Mouse (Mus musculus): ENCODE measurements at regions not wholly inside any gene's neighbourhood (a gene's known extent, or its start where the extent isn't known, plus 50 kb on each side); places are given as distances from the start of the nearest gene placed in this dataset.

DNA sequence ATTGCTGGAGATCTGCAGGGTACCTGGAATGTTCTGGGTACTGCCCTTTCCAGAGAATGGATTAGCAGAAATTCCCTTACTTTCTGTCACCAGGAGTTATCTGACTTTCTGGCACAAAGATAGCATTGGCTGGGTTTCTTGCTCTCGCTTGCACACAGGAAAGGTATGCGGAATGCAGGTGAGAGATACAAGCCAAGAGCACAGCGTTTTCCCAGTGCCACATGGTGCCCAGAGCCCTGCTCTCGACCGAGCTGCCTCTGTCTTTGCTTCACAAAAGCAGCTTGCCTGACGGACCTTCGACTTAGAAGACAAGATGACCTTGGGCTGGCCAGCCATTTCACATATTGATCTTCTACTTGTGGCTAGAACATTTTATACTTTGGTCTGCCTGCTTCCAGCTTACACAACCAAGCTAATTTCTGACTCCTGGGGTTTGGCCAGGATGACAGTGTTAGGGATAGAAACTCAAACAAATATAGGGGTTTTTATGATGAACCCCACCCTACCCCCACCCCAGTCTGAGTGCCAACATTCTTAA, 587.6 kb downstream of the Zfp706 start:
- no peak for TF ChIP-seq REST (IDR thresholded peaks at IDR 0.05; ENCODE audit: insufficient read depth, insufficient read length)
- H3K79me2 ChIP-seq (ENCODE audit: control insufficient read depth, insufficient read depth), result no peaks in the 10 kb centered on the region
- no peak overlapping the region for H3K4me3 ChIP-seq
- H3ac ChIP-seq (ENCODE audit: control insufficient read depth, insufficient read length), result no peak overlapping the region
- H3K4me2 ChIP-seq (ENCODE audit: low read depth), result no peak overlapping the region
- H3K27me3 ChIP-seq (ENCODE audit: control insufficient read depth, insufficient read depth, insufficient read length), result peaks cover 76% of the 10 kb centered on the region
- no peaks in the 10 kb centered on the region for H3K36me3 ChIP-seq (ENCODE audit: control insufficient read depth, insufficient read depth)

DNA sequence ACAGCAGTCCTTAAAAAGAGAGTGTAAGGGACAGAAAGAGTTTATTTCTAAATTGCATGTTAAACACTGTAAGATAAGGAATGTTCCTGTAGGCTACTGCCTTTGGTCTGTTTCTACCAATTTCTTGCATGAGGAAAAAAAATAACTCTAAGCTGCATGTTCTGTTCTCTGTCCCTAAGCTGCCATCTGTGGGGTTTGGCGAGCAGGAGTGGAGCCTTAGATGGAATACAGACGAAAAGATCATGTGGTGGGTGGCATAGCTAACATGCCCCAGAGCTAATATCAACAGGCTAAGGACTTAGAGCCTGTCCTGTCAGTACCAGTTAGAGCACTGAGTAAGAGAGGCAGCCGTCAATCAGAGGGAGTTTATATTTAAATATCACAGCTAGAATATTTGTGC, 590.1 kb downstream of the Zfp706 start:
- Histone ChIP-seq H3ac (ENCODE audit: control insufficient read depth, insufficient read length) (no peak overlapping the region), H3K4me3 (no peak overlapping the region), H3K4me2 (ENCODE audit: low read depth) (no peak overlapping the region), H3K27me3 (ENCODE audit: control insufficient read depth, insufficient read depth, insufficient read length) (peaks cover 72% of the 10 kb centered on the region), H3K79me2 (ENCODE audit: control insufficient read depth, insufficient read depth) (no peaks in the 10 kb centered on the region), H3K36me3 (ENCODE audit: control insufficient read depth, insufficient read depth) (no peaks in the 10 kb centered on the region)
- TF ChIP-seq TCF3 (IDR thresholded peaks at IDR 0.05; ENCODE audit: insufficient read length, low read depth), result no peak
- TF ChIP-seq POLR2AphosphoS2 (IDR thresholded peaks at IDR 0.05; ENCODE audit: insufficient read length, low read depth), result no peak
- TF ChIP-seq MYOD1 (IDR thresholded peaks at IDR 0.05; ENCODE audit: control insufficient read depth in 1 of 3, insufficient read length in 2 of 3, low read depth in 2 of 3), result no peak
- no peak for TF ChIP-seq REST (IDR thresholded peaks at IDR 0.05; ENCODE audit: insufficient read depth, insufficient read length)
- no peak for TF ChIP-seq E2F4 (IDR thresholded peaks at IDR 0.05; ENCODE audit: insufficient read depth)
- no peak for TF ChIP-seq POLR2A (IDR thresholded peaks at IDR 0.05; ENCODE audit: insufficient read length, low read depth)
- no peak for TF ChIP-seq TCF12 (IDR thresholded peaks at IDR 0.05; ENCODE audit: insufficient read depth, poor library complexity, severe bottlenecking)
- no peak for TF ChIP-seq USF1 (IDR thresholded peaks at IDR 0.05; ENCODE audit: low read depth)
- no peak for TF ChIP-seq MAX (IDR thresholded peaks at IDR 0.05; ENCODE audit: low read depth)
- no peak for TF ChIP-seq CEBPB (IDR thresholded peaks at IDR 0.05; ENCODE audit: insufficient read depth, poor library complexity, severe bottlenecking)
- TF ChIP-seq MYOG (IDR thresholded peaks at IDR 0.05; ENCODE audit: control insufficient read depth in 1 of 3, insufficient read depth in 1 of 3, insufficient read length in 2 of 3, low read depth in 2 of 3), result no peak

DNA sequence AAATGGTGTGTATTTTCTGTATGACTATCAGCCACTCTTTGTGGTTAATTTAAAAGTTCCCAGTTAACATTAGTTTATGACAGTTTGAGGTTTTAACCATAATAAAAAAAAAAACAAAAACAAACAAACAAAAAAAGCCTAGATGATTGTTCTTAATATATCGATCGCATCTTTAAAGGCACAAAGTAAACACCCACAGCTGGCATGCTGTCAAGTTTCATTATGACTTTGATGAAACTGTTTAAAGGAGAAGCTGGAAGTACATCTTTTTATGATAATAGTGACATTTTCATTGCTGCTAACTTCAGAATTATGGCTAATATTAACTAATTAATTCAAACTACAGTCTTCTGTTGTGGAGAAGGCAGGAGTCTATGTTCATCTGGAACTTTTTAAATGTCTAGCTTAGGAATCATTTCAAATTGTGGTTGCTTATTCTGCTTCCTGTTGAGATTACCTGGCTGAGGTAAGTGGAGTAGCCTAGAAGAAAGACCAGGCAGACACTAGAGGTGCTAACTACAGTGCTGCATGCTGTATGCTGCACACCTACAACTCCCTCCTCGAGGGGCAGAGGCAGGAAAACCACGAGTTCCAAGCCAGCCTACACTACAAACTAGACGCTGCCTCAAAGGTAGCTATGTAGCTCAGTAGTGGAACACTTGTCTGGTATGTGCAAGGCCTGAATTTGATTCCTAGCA, 591.9 kb downstream of the Zfp706 start:
- H3K79me2 ChIP-seq (ENCODE audit: control insufficient read depth, insufficient read depth), result no peaks in the 10 kb centered on the region
- H3K36me3 ChIP-seq (ENCODE audit: control insufficient read depth, insufficient read depth), result no peaks in the 10 kb centered on the region
- H3K4me2 ChIP-seq (ENCODE audit: low read depth), result no peak overlapping the region
- no peak for TF ChIP-seq CEBPB (IDR thresholded peaks at IDR 0.05; ENCODE audit: insufficient read depth, poor library complexity, severe bottlenecking)
- H3K4me3 ChIP-seq, result no peak overlapping the region
- no peak overlapping the region for H3ac ChIP-seq (ENCODE audit: control insufficient read depth, insufficient read length)
- H3K27me3 ChIP-seq (ENCODE audit: control insufficient read depth, insufficient read depth, insufficient read length), result peaks cover 63% of the 10 kb centered on the region

DNA sequence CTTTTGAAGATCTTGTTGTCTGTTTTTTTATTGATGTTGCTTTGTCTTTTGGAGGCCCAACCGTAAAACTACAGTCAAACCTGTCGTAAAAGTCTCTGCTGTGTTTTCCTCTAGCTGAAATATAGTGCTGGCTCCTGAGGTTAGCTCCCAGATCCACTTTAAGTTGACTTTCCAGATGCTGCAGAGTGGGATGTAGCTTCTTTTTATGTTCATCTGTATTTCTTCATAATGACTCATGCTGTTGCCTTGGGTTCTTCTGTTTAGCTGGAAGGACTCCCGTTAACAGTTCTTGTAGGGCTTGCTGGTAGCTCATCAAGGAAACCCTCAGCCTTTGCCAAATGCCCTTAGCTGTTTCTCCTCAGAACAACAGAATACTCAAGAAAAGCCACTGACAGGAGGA, 595.6 kb downstream of the Zfp706 start:
- Histone ChIP-seq H3ac (ENCODE audit: control insufficient read depth, insufficient read length) (no peak overlapping the region), H3K36me3 (ENCODE audit: control insufficient read depth, insufficient read depth) (no peaks in the 10 kb centered on the region), H3K4me2 (ENCODE audit: low read depth) (no peak overlapping the region), H3K79me2 (ENCODE audit: control insufficient read depth, insufficient read depth) (no peaks in the 10 kb centered on the region), H3K4me3 (no peak overlapping the region), H3K27me3 (ENCODE audit: control insufficient read depth, insufficient read depth, insufficient read length) (peaks cover 45% of the 10 kb centered on the region)
- no peak for TF ChIP-seq POLR2A (IDR thresholded peaks at IDR 0.05; ENCODE audit: insufficient read length, low read depth)

DNA sequence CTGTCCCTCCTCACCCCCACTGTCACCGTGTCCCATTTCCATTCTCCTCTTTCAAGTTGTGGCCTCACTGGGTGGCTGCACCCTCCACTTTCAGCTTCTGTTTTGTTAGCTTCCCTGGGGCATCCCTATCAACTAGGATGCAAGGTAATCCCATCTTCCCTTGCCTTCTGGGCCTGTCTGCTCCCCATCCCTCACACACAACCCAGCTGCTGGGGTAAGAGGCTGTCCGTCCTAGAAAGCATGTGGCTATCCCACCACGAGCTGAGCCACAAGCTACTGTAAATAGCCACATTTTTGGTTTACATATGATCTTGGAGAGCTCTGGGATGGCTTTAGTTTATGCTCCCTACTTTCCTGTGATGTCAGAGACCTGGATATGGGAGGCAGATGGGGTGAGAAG, 602.1 kb downstream of the Zfp706 start:
- Histone ChIP-seq H3K4me3 (no peak overlapping the region), H3K79me2 (ENCODE audit: control insufficient read depth, insufficient read depth) (no peaks in the 10 kb centered on the region), H3K4me2 (ENCODE audit: low read depth) (no peak overlapping the region), H3ac (ENCODE audit: control insufficient read depth, insufficient read length) (no peak overlapping the region), H3K27me3 (ENCODE audit: control insufficient read depth, insufficient read depth, insufficient read length) (peaks cover 11% of the 10 kb centered on the region), H3K36me3 (ENCODE audit: control insufficient read depth, insufficient read depth) (no peaks in the 10 kb centered on the region)
- TF ChIP-seq USF1 (IDR thresholded peaks at IDR 0.05; ENCODE audit: low read depth) (no peak), SRF (IDR thresholded peaks at IDR 0.05; ENCODE audit: control insufficient read depth, insufficient read length, low read depth) (no peak), TCF12 (IDR thresholded peaks at IDR 0.05; ENCODE audit: insufficient read depth, poor library complexity, severe bottlenecking) (no peak), REST (IDR thresholded peaks at IDR 0.05; ENCODE audit: insufficient read depth, insufficient read length) (no peak)

- Histone ChIP-seq H3ac (ENCODE audit: control insufficient read depth, insufficient read length) (no peak overlapping the region), H3K79me2 (ENCODE audit: control insufficient read depth, insufficient read depth) (no peaks in the 10 kb centered on the region), H3K36me3 (ENCODE audit: control insufficient read depth, insufficient read depth) (no peaks in the 10 kb centered on the region), H3K4me3 (no peak overlapping the region), H3K27me3 (ENCODE audit: control insufficient read depth, insufficient read depth, insufficient read length) (peaks cover 5% of the 10 kb centered on the region), H3K4me2 (ENCODE audit: low read depth) (no peak overlapping the region)
- TF ChIP-seq E2F4 (IDR thresholded peaks at IDR 0.05; ENCODE audit: insufficient read depth) (no peak), TCF3 (IDR thresholded peaks at IDR 0.05; ENCODE audit: insufficient read length, low read depth) (no peak)
These were observed 604.0 kb downstream of the Zfp706 start for GRCm38 (mm10) chr15:36403336-36404119.

Data from myocyte (in vitro differentiated cells).